Mouse (Mus musculus): ENCODE data around the gene Flnb. TPM values are rescaled to one million over a fixed set of nuclear protein-coding genes. Genes with fewer than 3 reads are reported as not detected.

Flnb gene
- polyA plus RNA-seq, 1 experiment = 326 TPM

- peak overlapping the region; percentile 45 for H3K27ac ChIP-seq (ENCODE audit: insufficient read depth, low read length)
- no peak overlapping the region for H3K9ac ChIP-seq (ENCODE audit: low read depth, poor library complexity, severe bottlenecking)
- H3K4me1 ChIP-seq (ENCODE audit: control insufficient read depth, insufficient read depth, low read length) = peaks cover 1% of the 10 kb centered on the region
- H3K9me3 ChIP-seq (replicated peaks; ENCODE audit: control insufficient read depth, insufficient read depth, low read length, poor library complexity, severe bottlenecking) = no peaks in the 10 kb centered on the region
- H3K27me3 ChIP-seq (ENCODE audit: control insufficient read depth, insufficient read depth, low read length, poor library complexity, severe bottlenecking) = no peaks in the 10 kb centered on the region
- H3K4me3 ChIP-seq (ENCODE audit: low read depth, low read length) = no peak overlapping the region
- H3K36me3 ChIP-seq (ENCODE audit: control insufficient read depth, insufficient read depth, low read length, poor library complexity, severe bottlenecking) = no peaks in the 10 kb centered on the region
- no peak for TF ChIP-seq POLR2A (IDR thresholded peaks at IDR 0.05; ENCODE audit: insufficient read depth, low read length)
- TF ChIP-seq EP300 (IDR thresholded peaks at IDR 0.05; ENCODE audit: insufficient read depth, low read depth, low read length) = no peak
- no peak for TF ChIP-seq CTCF (IDR thresholded peaks at IDR 0.05; ENCODE audit: low read depth, low read length)
Measured at GRCm38 (mm10) chr14:7831770-7832439, 14.1 kb downstream of the Flnb start.

DNA sequence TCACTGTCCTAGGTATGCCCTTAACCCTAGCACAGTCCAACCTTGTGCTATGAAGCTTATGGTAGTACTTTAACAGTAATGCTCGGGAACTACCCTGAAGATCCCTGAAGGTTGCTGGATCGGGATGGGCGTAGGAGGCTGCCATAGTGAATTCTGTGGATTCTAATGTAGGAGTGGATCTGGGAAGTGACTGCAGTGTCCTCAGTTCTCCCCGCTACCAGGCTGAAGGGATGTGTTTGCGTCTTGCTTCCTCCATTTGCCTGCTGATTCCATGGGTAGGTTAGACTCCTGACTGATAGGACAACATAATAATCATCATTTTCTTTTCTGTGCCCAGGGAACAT lies 14.7 kb downstream of the Flnb start:
- no peaks in the 10 kb centered on the region for H3K36me3 ChIP-seq (ENCODE audit: control insufficient read depth, insufficient read depth, low read length, poor library complexity, severe bottlenecking)
- no peaks in the 10 kb centered on the region for H3K27me3 ChIP-seq (ENCODE audit: control insufficient read depth, insufficient read depth, low read length, poor library complexity, severe bottlenecking)
- H3K4me3 ChIP-seq (ENCODE audit: low read depth, low read length) = no peak overlapping the region
- no peak for TF ChIP-seq EP300 (IDR thresholded peaks at IDR 0.05; ENCODE audit: insufficient read depth, low read depth, low read length)
- TF ChIP-seq CTCF (IDR thresholded peaks at IDR 0.05; ENCODE audit: low read depth, low read length) = no peak
- TF ChIP-seq POLR2A (IDR thresholded peaks at IDR 0.05; ENCODE audit: insufficient read depth, low read length) = no peak
- H3K27ac ChIP-seq (ENCODE audit: insufficient read depth, low read length) = no peak overlapping the region
- no peak overlapping the region for H3K9ac ChIP-seq (ENCODE audit: low read depth, poor library complexity, severe bottlenecking)
- H3K4me1 ChIP-seq (ENCODE audit: control insufficient read depth, insufficient read depth, low read length) = peaks cover 1% of the 10 kb centered on the region
- no peaks in the 10 kb centered on the region for H3K9me3 ChIP-seq (replicated peaks; ENCODE audit: control insufficient read depth, insufficient read depth, low read length, poor library complexity, severe bottlenecking)

DNA sequence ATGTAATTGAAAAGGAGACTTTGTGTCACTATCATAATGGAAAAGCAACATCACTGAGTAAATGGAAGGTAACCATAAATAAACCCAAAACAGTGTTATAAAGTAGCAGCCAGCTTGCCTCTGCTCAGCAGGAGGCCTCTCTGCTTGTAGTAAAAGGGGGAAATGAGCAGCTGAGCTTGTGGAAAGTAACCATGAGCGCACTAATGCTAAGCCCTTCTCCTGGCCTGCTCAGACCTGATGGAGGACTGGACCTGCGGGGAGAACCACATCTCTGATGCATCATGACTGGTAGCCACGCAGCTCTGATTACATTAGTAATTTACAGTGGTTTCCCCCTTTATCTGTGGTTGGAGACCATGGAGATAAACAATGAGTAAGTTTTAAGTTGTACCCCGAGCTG lies 15.7 kb downstream of the Flnb start:
- Histone ChIP-seq H3K36me3 (ENCODE audit: control insufficient read depth, insufficient read depth, low read length, poor library complexity, severe bottlenecking) (no peaks in the 10 kb centered on the region), H3K27me3 (ENCODE audit: control insufficient read depth, insufficient read depth, low read length, poor library complexity, severe bottlenecking) (no peaks in the 10 kb centered on the region), H3K27ac (ENCODE audit: insufficient read depth, low read length) (no peak overlapping the region), H3K9ac (ENCODE audit: low read depth, poor library complexity, severe bottlenecking) (no peak overlapping the region), H3K4me3 (ENCODE audit: low read depth, low read length) (no peak overlapping the region), H3K9me3 (replicated peaks; ENCODE audit: control insufficient read depth, insufficient read depth, low read length, poor library complexity, severe bottlenecking) (no peaks in the 10 kb centered on the region), H3K4me1 (ENCODE audit: control insufficient read depth, insufficient read depth, low read length) (peaks cover 1% of the 10 kb centered on the region)
- TF ChIP-seq CTCF (IDR thresholded peaks at IDR 0.05; ENCODE audit: low read depth, low read length) (no peak), EP300 (IDR thresholded peaks at IDR 0.05; ENCODE audit: insufficient read depth, low read depth, low read length) (no peak), POLR2A (IDR thresholded peaks at IDR 0.05; ENCODE audit: insufficient read depth, low read length) (no peak)

GRCm38 (mm10) chr14:7838564-7839089 lies 20.9 kb downstream of the Flnb start:
- H3K27me3 ChIP-seq (ENCODE audit: control insufficient read depth, insufficient read depth, low read length, poor library complexity, severe bottlenecking) = no peaks in the 10 kb centered on the region
- H3K36me3 ChIP-seq (ENCODE audit: control insufficient read depth, insufficient read depth, low read length, poor library complexity, severe bottlenecking) = no peaks in the 10 kb centered on the region
- H3K27ac ChIP-seq (ENCODE audit: insufficient read depth, low read length) = no peak overlapping the region
- no peak overlapping the region for H3K9ac ChIP-seq (ENCODE audit: low read depth, poor library complexity, severe bottlenecking)
- H3K4me3 ChIP-seq (ENCODE audit: low read depth, low read length) = no peak overlapping the region
- H3K4me1 ChIP-seq (ENCODE audit: control insufficient read depth, insufficient read depth, low read length) = peaks cover 14% of the 10 kb centered on the region
- no peak for TF ChIP-seq CTCF (IDR thresholded peaks at IDR 0.05; ENCODE audit: low read depth, low read length)
- no peak for TF ChIP-seq EP300 (IDR thresholded peaks at IDR 0.05; ENCODE audit: insufficient read depth, low read depth, low read length)
- TF ChIP-seq POLR2A (IDR thresholded peaks at IDR 0.05; ENCODE audit: insufficient read depth, low read length) = no peak
- no peaks in the 10 kb centered on the region for H3K9me3 ChIP-seq (replicated peaks; ENCODE audit: control insufficient read depth, insufficient read depth, low read length, poor library complexity, severe bottlenecking)

DNA sequence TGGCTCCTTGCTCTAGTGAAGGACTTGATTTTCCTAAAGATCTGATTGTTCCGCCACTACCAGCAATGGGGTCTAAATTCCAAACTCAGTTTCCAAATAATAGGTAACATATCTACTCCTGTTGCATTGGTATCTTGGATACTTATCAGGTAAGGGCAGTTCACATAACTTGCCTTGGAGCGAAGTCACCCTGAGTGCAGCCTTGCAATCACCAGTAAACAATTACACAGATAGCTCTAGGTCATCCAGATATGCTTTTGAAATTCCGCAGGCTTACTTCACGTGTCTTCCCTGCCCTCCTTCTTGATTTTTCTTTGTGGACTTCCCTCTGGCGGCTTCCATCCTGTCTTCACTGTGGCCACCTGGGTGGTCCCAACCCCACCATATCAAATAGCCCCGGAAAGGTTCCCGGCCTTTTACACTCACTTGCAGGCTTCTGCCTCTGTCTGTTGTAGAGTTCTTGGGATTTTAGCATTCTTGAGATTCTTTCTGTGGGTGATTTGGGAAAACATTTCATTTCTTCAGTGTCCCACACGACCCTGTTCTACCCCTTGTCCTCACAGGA lies 22.3 kb downstream of the Flnb start:
- TF ChIP-seq POLR2A (IDR thresholded peaks at IDR 0.05; ENCODE audit: insufficient read depth, low read length) (no peak), EP300 (IDR thresholded peaks at IDR 0.05; ENCODE audit: insufficient read depth, low read depth, low read length) (no peak), CTCF (IDR thresholded peaks at IDR 0.05; ENCODE audit: low read depth, low read length) (no peak)
- H3K27ac ChIP-seq (ENCODE audit: insufficient read depth, low read length) = peak overlapping the region; percentile 81
- no peaks in the 10 kb centered on the region for H3K27me3 ChIP-seq (ENCODE audit: control insufficient read depth, insufficient read depth, low read length, poor library complexity, severe bottlenecking)
- no peaks in the 10 kb centered on the region for H3K9me3 ChIP-seq (replicated peaks; ENCODE audit: control insufficient read depth, insufficient read depth, low read length, poor library complexity, severe bottlenecking)
- no peak overlapping the region for H3K9ac ChIP-seq (ENCODE audit: low read depth, poor library complexity, severe bottlenecking)
- peaks cover 14% of the 10 kb centered on the region for H3K4me1 ChIP-seq (ENCODE audit: control insufficient read depth, insufficient read depth, low read length)
- no peak overlapping the region for H3K4me3 ChIP-seq (ENCODE audit: low read depth, low read length)
- no peaks in the 10 kb centered on the region for H3K36me3 ChIP-seq (ENCODE audit: control insufficient read depth, insufficient read depth, low read length, poor library complexity, severe bottlenecking)

- Histone ChIP-seq H3K27me3 (ENCODE audit: control insufficient read depth, insufficient read depth, low read length, poor library complexity, severe bottlenecking) (no peaks in the 10 kb centered on the region), H3K4me1 (ENCODE audit: control insufficient read depth, insufficient read depth, low read length) (peaks cover 15% of the 10 kb centered on the region), H3K9me3 (replicated peaks; ENCODE audit: control insufficient read depth, insufficient read depth, low read length, poor library complexity, severe bottlenecking) (no peaks in the 10 kb centered on the region), H3K9ac (ENCODE audit: low read depth, poor library complexity, severe bottlenecking) (no peak overlapping the region), H3K27ac (ENCODE audit: insufficient read depth, low read length) (no peak overlapping the region), H3K36me3 (ENCODE audit: control insufficient read depth, insufficient read depth, low read length, poor library complexity, severe bottlenecking) (no peaks in the 10 kb centered on the region), H3K4me3 (ENCODE audit: low read depth, low read length) (no peak overlapping the region)
- TF ChIP-seq EP300 (IDR thresholded peaks at IDR 0.05; ENCODE audit: insufficient read depth, low read depth, low read length) (no peak), POLR2A (IDR thresholded peaks at IDR 0.05; ENCODE audit: insufficient read depth, low read length) (no peak)
Measured at GRCm38 (mm10) chr14:7842631-7843332, 25.0 kb downstream of the Flnb start.

Data from ES-Bruce4 (cell line).